Comparison of ENCODE assay signal across 7 mouse cellular contexts in genomic region chr1:165641271-165641771, GRCm38 (mm10). TPM values are rescaled to one million over a fixed set of nuclear protein-coding genes. Genes with fewer than 3 reads are reported as not detected.
DNase-seq lines count a peak whose midpoint lies in the region; ATAC-seq and TF ChIP-seq lines count a peak whose summit lies in the region.

No protein-coding gene starts in this region.

- no peaks in the 10 kb centered on the region for H3K27me3 ChIP-seq in intestine, postnatal 0 days (replicated peaks; ENCODE audit: control insufficient read depth, insufficient read depth, low read length)
- H3K27me3 ChIP-seq in midbrain, embryonic 11.5 days (ENCODE audit: control insufficient read depth, insufficient read depth, low read length), result no peaks in the 10 kb centered on the region

- 5% methylated on average over 16 of the region's 16 CpGs for WGBS in intestine, postnatal 0 days
- 6% methylated on average over 16 of the region's 16 CpGs for WGBS in midbrain, embryonic 11.5 days

- peak; percentile 80 for TF ChIP-seq CTCF in intestine, postnatal 0 days (IDR thresholded peaks at IDR 0.05; ENCODE audit: low read depth)

- H3K9ac ChIP-seq in intestine, postnatal 0 days (ENCODE audit: low read depth, low read length), result peak overlapping the region; percentile 91
- peak overlapping the region; percentile 10; the same call in 1 of the 2 replicates for H3K9ac ChIP-seq in midbrain, embryonic 11.5 days (ENCODE audit: low read length)

- no peaks in the 10 kb centered on the region for H3K9me3 ChIP-seq in intestine, postnatal 0 days (ENCODE audit: control insufficient read depth)
- no peaks in the 10 kb centered on the region for H3K9me3 ChIP-seq in midbrain, embryonic 11.5 days (ENCODE audit: control insufficient read depth, low read length)

- intact Hi-C loops in left cerebral cortex, postnatal 4 days (cut with DNase I), result no loop called here

- no peaks in the 10 kb centered on the region; the same call in 1 of the 2 replicates for H3K4me1 ChIP-seq in intestine, postnatal 0 days (replicated peaks; ENCODE audit: control insufficient read depth, insufficient read depth, low read length)
- H3K4me1 ChIP-seq in midbrain, embryonic 11.5 days (ENCODE audit: control insufficient read depth, insufficient read depth, low read length), result peaks cover under 1% of the 10 kb centered on the region; the same call in 1 of the 2 replicates

- peak overlapping the region; percentile 95 for H3K27ac ChIP-seq in intestine, postnatal 0 days (ENCODE audit: low read depth, low read length)
- H3K27ac ChIP-seq in midbrain, embryonic 11.5 days (ENCODE audit: low read depth, low read length), result no peak overlapping the region

- peak; percentile 76 for DNase-seq in adrenal gland, adult 2 months
- peak; percentile 77 for DNase-seq in embryo, embryonic 11 days
- peak; percentile 54 for DNase-seq in left cerebral cortex, postnatal 4 days
- peak; percentile 99 for DNase-seq in midbrain, embryonic 11.5 days (ENCODE audit: low spot score, missing footprints)
- peak; percentile 76 for DNase-seq in right cerebral cortex, postnatal 4 days

- ATAC-seq in granulocyte monocyte progenitor cell, adult 5-6 weeks (replicated peaks; ENCODE audit: poor library complexity, severe bottlenecking), result peak; percentile 43
- ATAC-seq in intestine, postnatal 0 days, result peak; percentile 73
- ATAC-seq in midbrain, embryonic 11.5 days (ENCODE audit: low FRiP score), result peak; percentile 66

- H3K4me3 ChIP-seq in intestine, postnatal 0 days (ENCODE audit: low read depth, low read length), result peak overlapping the region; percentile 74
- peak overlapping the region; percentile 67 for H3K4me3 ChIP-seq in midbrain, embryonic 11.5 days (ENCODE audit: low read depth, low read length)

- no peaks in the 10 kb centered on the region for H3K36me3 ChIP-seq in intestine, postnatal 0 days (ENCODE audit: control insufficient read depth, insufficient read depth)
- no peaks in the 10 kb centered on the region for H3K36me3 ChIP-seq in midbrain, embryonic 11.5 days (ENCODE audit: control insufficient read depth, insufficient read depth, low read length)

- peak overlapping the region; percentile 76 for H3K4me2 ChIP-seq in intestine, postnatal 0 days (replicated peaks; ENCODE audit: low read depth)
- peak overlapping the region; percentile 59; the same call in 1 of the 2 replicates for H3K4me2 ChIP-seq in midbrain, embryonic 11.5 days

RNA-seq across cellular contexts. Expression of gene Mpzl1, which starts 7.0 kb away (rescaled TPM):
- total RNA-seq in adrenal gland, adult 2 months (2021), result 10 to 100 TPM; 14.1 to 21.5 TPM
- 12.8 and 12.9 TPM in 2 replicates for polyA plus RNA-seq in adrenal gland, adult 2 months (2012; rRNA removed)
- 0.98 and 20.5 TPM in 2 replicates for total RNA-seq in granulocyte monocyte progenitor cell, adult 5-6 weeks (2014; fragmentation: Nextera tagmentation)
- total RNA-seq in granulocyte monocyte progenitor cell, adult 5-6 weeks (2017), result 0.41 and 0.73 TPM in 2 replicates
- 53.3 and 56.3 TPM in 2 replicates for polyA plus RNA-seq in intestine, postnatal 0 days (2015; fragmentation: Nextera tagmentation; extraction: Ambion mirVana)
- 10 to 100 TPM; 73.1 to 74.3 TPM for total RNA-seq in left cerebral cortex, postnatal 4 days (2021)
- polyA plus RNA-seq in midbrain, embryonic 11.5 days (2014; fragmentation: Nextera tagmentation; extraction: Ambion mirVana), result 141 and 144 TPM in 2 replicates
